Mouse (Mus musculus) liver, embryonic 13.5 days (tissue): ENCODE data around the gene Dcst2. TPM values are rescaled to one million over a fixed set of nuclear protein-coding genes. Genes with fewer than 3 reads are reported as not detected.

Experiments used
- ATAC-seq: fragments of 200-750 bp; cut with Nextera tagmentation; 2 replicates; pipeline ENCODE4 v1.8.0; 2017; ENCODE audit warnings: low read depth, mild to moderate bottlenecking, moderate number of reproducible peaks, moderate library complexity
- DNase-seq: peaks from one replicate; pipeline ENCODE4 v3.0.0; 2022
- H3K27ac ChIP-seq: fragments of 300-500 bp; sonication (generic); 2 replicates; pipeline ENCODE4 v1.5.1; 2015; ENCODE audit warnings: moderate library complexity, mild to moderate bottlenecking, inconsistent platforms
- H3K27me3 ChIP-seq: fragments of 300-500 bp; sonication (generic); 2 replicates; pipeline ENCODE4 v1.6.1; 2015; ENCODE audit warnings: mild to moderate bottlenecking, inconsistent platforms
- H3K36me3 ChIP-seq: fragments of 300-500 bp; sonication (generic); 2 replicates; pipeline ENCODE4 v1.6.1; 2015; ENCODE audit warnings: mild to moderate bottlenecking, inconsistent platforms
- H3K4me1 ChIP-seq: fragments of 300-500 bp; sonication (generic); replicated peaks from 2 replicates; pipeline ENCODE4 v1.6.1; 2015; ENCODE audit warnings: inconsistent platforms
- H3K4me2 ChIP-seq: fragments of 300-500 bp; sonication (generic); 2 replicates; pipeline ENCODE4 v1.6.1; 2015; ENCODE audit warnings: inconsistent platforms, mild to moderate bottlenecking, moderate library complexity
- H3K4me3 ChIP-seq: fragments of 300-500 bp; sonication (generic); replicated peaks from 2 replicates; pipeline ENCODE4 v1.5.1; 2015; ENCODE audit warnings: mild to moderate bottlenecking, inconsistent platforms
- H3K9ac ChIP-seq: fragments of 300-500 bp; sonication (generic); 2 replicates; pipeline ENCODE4 v1.6.1; 2015; ENCODE audit warnings: mild to moderate bottlenecking, inconsistent platforms
- H3K9me3 ChIP-seq: fragments of 300-500 bp; sonication (generic); replicated peaks from 2 replicates; pipeline ENCODE4 v1.6.1; 2016; ENCODE audit warnings: inconsistent platforms
- WGBS: fragments of 180-500 bp; shearing (Covaris S2); methylation state at CpG from one replicate; pipeline ENCODE4 v1.1.7; 2015; ENCODE audit not compliant: insufficient replicate concordance; 5-methylcytosine and 5-hydroxymethylcytosine counted together
- polyA plus RNA-seq: library from polyadenylated mRNA; unstranded; fragments of >200 nt; fragmentation: Nextera tagmentation; extraction: Ambion mirVana; gene quantifications from 2 replicates; pipeline ENCODE4 v1.2.1, GENCODE M21; 2015

Dcst2 gene
- polyA plus RNA-seq, 1 experiment from 2014 or later, result 0.08 TPM

DNA sequence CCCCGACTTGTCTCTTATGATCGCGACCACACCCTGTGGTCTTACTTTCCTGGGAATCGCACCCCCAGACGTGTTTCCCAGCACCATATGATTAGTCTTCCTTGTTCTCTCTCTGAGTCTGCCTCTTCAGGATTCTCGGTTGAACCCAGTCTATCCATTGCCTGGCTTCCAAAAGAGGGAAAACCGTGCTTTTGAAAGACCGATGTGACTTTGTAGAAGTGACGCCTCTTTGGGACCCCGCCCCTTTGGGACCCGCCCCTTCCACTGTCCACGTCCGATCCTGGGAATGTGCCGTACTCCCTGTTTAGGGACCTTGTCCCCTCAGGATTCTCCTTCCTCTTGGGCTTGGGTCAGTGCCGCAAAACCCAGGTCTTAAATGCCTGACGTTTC, 57.1 kb downstream of the Dcst2 start:
- DNase-seq, result peak; percentile 53
- peak overlapping the region; percentile 89 for H3K9ac ChIP-seq
- H3K4me1 ChIP-seq, result peaks cover 66% of the 10 kb centered on the region
- peaks cover 46% of the 10 kb centered on the region for H3K36me3 ChIP-seq
- no peaks in the 10 kb centered on the region for H3K27me3 ChIP-seq
- peak overlapping the region; percentile 97 for H3K4me2 ChIP-seq
- 0 out of 2 replicates have a peak, but pooled peaks cover 2% of the 10 kb centered on the region for H3K9me3 ChIP-seq
- peak overlapping the region; percentile 98 for H3K27ac ChIP-seq
- ATAC-seq, result no peak
- peak overlapping the region; percentile 76 for H3K4me3 ChIP-seq
- WGBS, result under 1% methylated on average over 16 of the region's 16 CpGs

DNA sequence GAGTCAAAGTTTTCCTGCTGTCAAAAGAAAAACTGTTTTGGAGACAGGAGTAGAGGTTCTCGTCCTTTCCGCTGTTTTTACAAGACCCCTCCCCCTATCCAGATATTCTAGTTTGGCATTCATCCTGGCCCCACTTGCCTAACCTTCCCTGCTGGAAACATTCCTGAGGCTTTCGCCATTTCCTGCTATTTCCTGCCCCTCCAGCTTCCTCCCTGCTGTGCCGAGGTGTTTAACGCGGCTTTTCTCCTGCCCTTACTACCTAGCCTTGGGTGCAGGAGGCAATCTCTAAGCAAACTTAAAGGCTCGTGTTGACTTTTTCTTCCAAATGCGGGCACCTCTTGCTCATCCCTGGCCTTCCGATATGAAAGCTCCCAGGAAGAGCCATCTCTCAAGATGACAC, 57.8 kb downstream of the Dcst2 start:
- Histone ChIP-seq H3K27me3 (no peaks in the 10 kb centered on the region), H3K9me3 (0 out of 2 replicates have a peak, but pooled peaks cover 2% of the 10 kb centered on the region), H3K4me2 (peak overlapping the region; percentile 97), H3K27ac (peak overlapping the region; percentile 98), H3K9ac (peak overlapping the region; percentile 89), H3K4me1 (peaks cover 73% of the 10 kb centered on the region), H3K4me3 (peak overlapping the region; percentile 76), H3K36me3 (peaks cover 46% of the 10 kb centered on the region)
- WGBS, result 6% methylated on average over 9 of the region's 9 CpGs
- DNase-seq (no peak), ATAC-seq (no peak)

GRCm38 (mm10) chr3:89419981-89420380, 58.2 kb downstream of the Dcst2 start:
- Histone ChIP-seq H3K27me3 (no peaks in the 10 kb centered on the region), H3K27ac (peak overlapping the region; percentile 98), H3K36me3 (peaks cover 46% of the 10 kb centered on the region), H3K4me2 (peak overlapping the region; percentile 97), H3K9ac (peak overlapping the region; percentile 89), H3K4me1 (peaks cover 77% of the 10 kb centered on the region), H3K9me3 (no peaks in the 10 kb centered on the region), H3K4me3 (peak overlapping the region; percentile 76)
- 25% methylated on average over 3 of the region's 3 CpGs for WGBS
- no peak for DNase-seq
- ATAC-seq, result no peak

DNA sequence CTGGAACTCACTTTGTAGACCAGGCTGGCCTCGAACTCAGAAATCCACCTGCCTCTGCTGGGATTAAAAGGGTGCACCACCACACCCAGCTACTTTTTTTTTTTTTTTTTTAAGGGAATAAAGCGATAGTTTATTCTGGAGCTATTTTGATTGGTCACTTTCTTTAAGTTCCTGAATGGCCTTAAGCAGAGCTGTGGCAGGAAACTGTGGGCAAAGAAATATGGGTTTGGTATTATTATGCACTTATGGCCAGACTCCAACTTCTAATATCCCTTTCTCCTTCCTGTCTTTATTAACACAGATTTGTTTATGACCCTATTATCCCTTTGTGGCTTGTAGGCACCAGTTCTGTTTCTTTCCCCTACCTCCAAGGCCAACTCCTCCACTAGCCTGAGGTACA, 58.6 kb downstream of the Dcst2 start:
- H3K4me2 ChIP-seq, result peak overlapping the region; percentile 97
- peaks cover 82% of the 10 kb centered on the region for H3K4me1 ChIP-seq
- peak overlapping the region; percentile 76 for H3K4me3 ChIP-seq
- ATAC-seq (no peak), DNase-seq (no peak)
- peak overlapping the region; percentile 71 for H3K9ac ChIP-seq
- peak overlapping the region; percentile 98 for H3K27ac ChIP-seq
- 40% methylated on average over 2 of the region's 2 CpGs for WGBS
- peaks cover 46% of the 10 kb centered on the region for H3K36me3 ChIP-seq
- H3K27me3 ChIP-seq, result no peaks in the 10 kb centered on the region
- no peaks in the 10 kb centered on the region for H3K9me3 ChIP-seq

- ATAC-seq, result peak; percentile 82
- peak overlapping the region; percentile 87 for H3K9ac ChIP-seq
- 6% methylated on average over 11 of the region's 11 CpGs for WGBS
- peak; percentile 86 for DNase-seq
- peak overlapping the region; percentile 97 for H3K4me2 ChIP-seq
- H3K27me3 ChIP-seq, result no peaks in the 10 kb centered on the region
- H3K9me3 ChIP-seq, result no peaks in the 10 kb centered on the region
- H3K4me3 ChIP-seq, result peak overlapping the region; percentile 76
- peaks cover 46% of the 10 kb centered on the region for H3K36me3 ChIP-seq
- H3K4me1 ChIP-seq, result peaks cover 85% of the 10 kb centered on the region
- H3K27ac ChIP-seq, result peak overlapping the region; percentile 98
Observed at GRCm38 (mm10) chr3:89421002-89421774, 59.4 kb downstream of the Dcst2 start.

- peak overlapping the region; percentile 97 for H3K4me2 ChIP-seq
- H3K4me3 ChIP-seq, result peak overlapping the region; percentile 76
- peaks cover 85% of the 10 kb centered on the region for H3K4me1 ChIP-seq
- DNase-seq, result no peak
- peak overlapping the region; percentile 98 for H3K27ac ChIP-seq
- no peak for ATAC-seq
- H3K36me3 ChIP-seq, result peaks cover 47% of the 10 kb centered on the region
- 29% methylated on average over 22 of the region's 22 CpGs for WGBS
- H3K9ac ChIP-seq, result peak overlapping the region; percentile 87
- no peaks in the 10 kb centered on the region for H3K9me3 ChIP-seq
- no peaks in the 10 kb centered on the region for H3K27me3 ChIP-seq
Observed at GRCm38 (mm10) chr3:89421810-89422473, 60.2 kb downstream of the Dcst2 start.

DNA sequence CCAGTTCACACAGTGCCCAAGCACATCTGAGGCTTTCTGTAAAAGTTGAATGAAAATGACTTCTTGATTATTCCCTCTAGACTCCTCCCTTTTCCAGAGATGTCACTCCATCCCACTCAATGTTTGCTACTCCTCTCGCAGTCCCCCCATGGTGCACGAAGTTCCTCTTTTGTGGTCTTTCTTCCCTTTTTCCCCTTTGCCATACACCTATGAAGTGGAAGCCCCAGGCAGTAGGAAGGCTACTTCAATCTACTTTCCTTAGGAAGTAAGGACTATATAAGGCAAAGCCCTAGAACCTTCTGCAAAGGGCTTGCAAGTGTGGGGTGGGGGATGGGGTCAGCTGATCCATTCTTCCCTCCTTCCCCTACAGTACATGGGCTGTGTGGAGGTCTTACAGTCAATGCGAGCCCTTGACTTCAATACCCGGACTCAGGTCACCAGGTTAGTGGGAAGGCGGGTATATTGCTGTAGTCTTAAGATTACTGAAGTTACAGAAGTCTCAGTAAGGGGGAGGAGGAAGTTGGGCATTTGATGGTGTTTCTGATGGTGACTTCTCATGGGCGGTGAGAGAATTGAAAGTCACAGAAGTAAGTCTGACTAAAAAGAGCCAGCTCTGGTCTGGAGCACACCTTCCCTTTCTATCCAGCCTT, 60.9 kb downstream of the Dcst2 start:
- peak overlapping the region; percentile 76 for H3K4me3 ChIP-seq
- ATAC-seq, result no peak

GRCm38 (mm10) chr3:89424416-89425140, 62.8 kb downstream of the Dcst2 start:
- peak; percentile 52 for ATAC-seq
- H3K27ac ChIP-seq, result peak overlapping the region; percentile 98
- no peaks in the 10 kb centered on the region for H3K27me3 ChIP-seq

More for the DNA sequence above, 60.9 kb downstream of the Dcst2 start:
- Histone ChIP-seq H3K36me3 (peaks cover 54% of the 10 kb centered on the region), H3K27me3 (no peaks in the 10 kb centered on the region), H3K9me3 (no peaks in the 10 kb centered on the region), H3K27ac (peak overlapping the region; percentile 98), H3K4me1 (peaks cover 86% of the 10 kb centered on the region), H3K4me2 (peak overlapping the region; percentile 97), H3K9ac (peak overlapping the region; percentile 87)
- no peak for DNase-seq
- WGBS, result 43% methylated on average over 6 of the region's 6 CpGs

GRCm38 (mm10) chr3:89425141-89425525, 63.4 kb downstream of the Dcst2 start:
- Histone ChIP-seq H3K9me3 (no peaks in the 10 kb centered on the region), H3K9ac (peak overlapping the region; percentile 87), H3K27me3 (no peaks in the 10 kb centered on the region), H3K27ac (peak overlapping the region; percentile 98), H3K4me1 (peaks cover 85% of the 10 kb centered on the region), H3K4me2 (peak overlapping the region; percentile 97), H3K4me3 (peak overlapping the region; percentile 76), H3K36me3 (peaks cover 64% of the 10 kb centered on the region)
- DNase-seq (no peak), ATAC-seq (no peak)
- WGBS, result 63% methylated on average over 5 of the region's 5 CpGs

More at GRCm38 (mm10) chr3:89424416-89425140, 62.8 kb downstream of the Dcst2 start:
- no peaks in the 10 kb centered on the region for H3K9me3 ChIP-seq
- H3K4me1 ChIP-seq, result peaks cover 85% of the 10 kb centered on the region
- peak; percentile 42 for DNase-seq
- peak overlapping the region; percentile 87 for H3K9ac ChIP-seq
- WGBS, result 45% methylated on average over 5 of the region's 5 CpGs
- peak overlapping the region; percentile 76 for H3K4me3 ChIP-seq
- peaks cover 64% of the 10 kb centered on the region for H3K36me3 ChIP-seq
- H3K4me2 ChIP-seq, result peak overlapping the region; percentile 97

DNA sequence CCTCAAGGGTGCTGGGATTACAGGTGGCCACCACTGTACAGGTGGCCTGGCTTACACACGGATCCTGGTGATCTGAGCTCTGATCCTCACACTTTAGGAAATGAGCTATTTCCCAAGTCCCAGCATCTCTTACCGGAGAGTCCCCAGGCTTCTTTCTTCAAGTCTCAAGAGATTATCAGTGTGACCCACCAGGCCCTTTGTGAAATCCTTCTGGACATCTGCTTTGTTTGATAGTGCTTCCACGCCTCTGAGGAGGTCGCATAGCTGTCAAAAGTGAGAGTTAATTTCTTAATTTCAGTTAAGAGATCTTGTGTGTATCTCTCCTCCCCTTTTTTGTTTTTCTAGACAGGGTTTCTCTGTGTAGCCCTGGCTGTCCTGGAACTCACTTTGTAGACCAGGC, 64.1 kb downstream of the Dcst2 start:
- no peaks in the 10 kb centered on the region for H3K27me3 ChIP-seq
- peak overlapping the region; percentile 87 for H3K9ac ChIP-seq
- peak overlapping the region; percentile 98 for H3K27ac ChIP-seq
- peak; percentile 11 for ATAC-seq
- peak; percentile 72 for DNase-seq
- peaks cover 82% of the 10 kb centered on the region for H3K4me1 ChIP-seq
- H3K4me3 ChIP-seq, result peak overlapping the region; percentile 76
- peak overlapping the region; percentile 97 for H3K4me2 ChIP-seq
- WGBS, result 25% methylated on average over 4 of the region's 4 CpGs
- peaks cover 64% of the 10 kb centered on the region for H3K36me3 ChIP-seq
- no peaks in the 10 kb centered on the region for H3K9me3 ChIP-seq
